Mouse (Mus musculus) hematopoietic stem cell, adult 5-6 weeks (primary cell): ENCODE measurements around the gene Capns1. TPM values are rescaled to one million over a fixed set of nuclear protein-coding genes. Genes with fewer than 3 reads are reported as not detected.

Experiments
- ATAC-seq, 2 experiments: fragments of 125-278 bp in 1 of 2; replicated peaks in 1 of 2; 2 replicates each; pipeline ENCODE4 v1.8.0; 2016 to 2017; ENCODE audit warnings: inconsistent platforms in 2 of 2, mild to moderate bottlenecking in 2 of 2, moderate number of reproducible peaks in 2 of 2, low read depth in 1 of 2, moderate TSS enrichment in 1 of 2; ENCODE audit not compliant: low FRiP score in 2 of 2, poor library complexity in 2 of 2, severe bottlenecking in 2 of 2, insufficient read depth in 1 of 2, low TSS enrichment in 1 of 2
- total RNA-seq: library from RNA; stranded (forward); fragments of 172-1452, 232-1000 nt; gene quantifications from 2 replicates; pipeline ENCODE4 v1.2.3, GENCODE M21; 2017

The Capns1 gene
- total RNA-seq, 1 experiment from 2014 or later, result 215 TPM

- ATAC-seq, result no peak
Measured at GRCm38 (mm10) chr7:30143170-30143554, 55.4 kb downstream of the Capns1 start.

Other genes starting within 250 kb of the Capns1 start
- 11.7 and 15.1 TPM in 2 replicates for gene Zfp74, start 244.7 kb downstream of the Capns1 start, total RNA-seq
- 21.7 and 23.1 TPM in 2 replicates for gene Zfp568, start 214.9 kb downstream of the Capns1 start, total RNA-seq
- 3.5 and 4.3 TPM in 2 replicates for gene Zfp14, start 147.4 kb downstream of the Capns1 start, total RNA-seq
- gene Zfp82, start 125.9 kb downstream of the Capns1 start, total RNA-seq, result 4.4 and 6.6 TPM in 2 replicates
- gene Gm26920, start 108.4 kb downstream of the Capns1 start, total RNA-seq, result not detected in 2 replicates
- 7.3 and 8.1 TPM in 2 replicates for gene Zfp566, start 108.3 kb downstream of the Capns1 start, total RNA-seq
- 55.7 and 56.5 TPM in 2 replicates for gene Zfp260, start 104.0 kb downstream of the Capns1 start, total RNA-seq
- 7.9 and 8.3 TPM in 2 replicates for gene Zfp382, start 76.9 kb downstream of the Capns1 start, total RNA-seq
- gene Zfp146, start 29.1 kb downstream of the Capns1 start, total RNA-seq, result 117 and 134 TPM in 2 replicates
- not detected in 2 replicates for gene Cox7a1, start 14.7 kb downstream of the Capns1 start, total RNA-seq
- gene Polr2i, start 33.1 kb upstream of the Capns1 start, total RNA-seq, result 41.9 and 45.3 TPM in 2 replicates
- 24.8 and 35.0 TPM in 2 replicates for gene Tbcb, start 33.5 kb upstream of the Capns1 start, total RNA-seq
- not detected in 2 replicates for gene Ovol3, start 36.9 kb upstream of the Capns1 start, total RNA-seq
- 1.1 TPM in 1 of 2 replicates, not detected in the other for gene Thap8, start 81.3 kb upstream of the Capns1 start, total RNA-seq
- gene Wdr62, start 81.6 kb upstream of the Capns1 start, total RNA-seq, result 6.3 and 11.0 TPM in 2 replicates
- gene Clip3, start 92.9 kb upstream of the Capns1 start, total RNA-seq, result 4.9 TPM in 1 of 2 replicates, not detected in the other
- gene Alkbh6, start 109.9 kb upstream of the Capns1 start, total RNA-seq, result 30.5 and 41.4 TPM in 2 replicates
- 2.2 and 2.8 TPM in 2 replicates for gene Syne4, start 116.0 kb upstream of the Capns1 start, total RNA-seq
- gene E130208F15Rik, start 122.9 kb upstream of the Capns1 start, total RNA-seq, result 0.44 and 3.9 TPM in 2 replicates
- 8.3 and 11.9 TPM in 2 replicates for gene Sdhaf1, start 125.1 kb upstream of the Capns1 start, total RNA-seq
- gene Lrfn3, start 164.0 kb upstream of the Capns1 start, total RNA-seq, result not detected in 2 replicates
- 50.4 and 134 TPM in 2 replicates for gene Tyrobp, start 214.9 kb upstream of the Capns1 start, total RNA-seq
- gene Hcst, start 221.0 kb upstream of the Capns1 start, total RNA-seq, result 11.6 and 14.3 TPM in 2 replicates
- gene Nfkbid, start 222.9 kb upstream of the Capns1 start, total RNA-seq, result 40.3 and 45.4 TPM in 2 replicates
- not detected in 2 replicates for gene Aplp1, start 246.7 kb upstream of the Capns1 start, total RNA-seq